Mouse (Mus musculus) midbrain, embryonic 10.5 days (tissue): ENCODE data around the gene Nlgn2. TPM values are rescaled to one million over a fixed set of nuclear protein-coding genes. Genes with fewer than 3 reads are reported as not detected.

Source experiments
- DNase-seq: peaks from one replicate; pipeline ENCODE4 v3.0.0-alpha.2; 2017; ENCODE audit warnings: low spot score
- H3K27ac ChIP-seq: fragments of 300-500 bp; sonication (generic); replicated peaks from 2 replicates; pipeline ENCODE4 v1.5.1; 2016; ENCODE audit warnings: mild to moderate bottlenecking
- H3K27me3 ChIP-seq: fragments of 300-500 bp; sonication (generic); 2 replicates; pipeline ENCODE4 v1.6.1; 2016; ENCODE audit warnings: low read depth, mild to moderate bottlenecking; ENCODE audit not compliant: poor library complexity, severe bottlenecking
- H3K36me3 ChIP-seq: fragments of 300-500 bp; sonication (generic); 2 replicates; pipeline ENCODE4 v1.6.1; 2016; ENCODE audit warnings: mild to moderate bottlenecking, moderate library complexity
- H3K4me1 ChIP-seq: fragments of 300-500 bp; sonication (generic); 2 replicates; pipeline ENCODE4 v1.6.1; 2016
- H3K4me3 ChIP-seq: fragments of 300-500 bp; sonication (generic); 2 replicates; pipeline ENCODE4 v1.5.1; 2016; ENCODE audit warnings: mild to moderate bottlenecking, moderate library complexity
- H3K9me3 ChIP-seq: fragments of 300-500 bp; sonication (generic); replicated peaks from 2 replicates; pipeline ENCODE4 v1.6.1; 2016; ENCODE audit warnings: mild to moderate bottlenecking
- WGBS: fragments of 180-500 bp; shearing (Covaris S2); methylation state at CpG from one replicate; pipeline ENCODE4 v1.1.7; 2016; 5-methylcytosine and 5-hydroxymethylcytosine counted together
- polyA plus RNA-seq: library from polyadenylated mRNA; unstranded; fragments of >200 nt; fragmentation: Nextera tagmentation; extraction: Ambion mirVana; gene quantifications from 2 replicates; pipeline ENCODE4 v1.2.1, GENCODE M21; 2016

The Nlgn2 gene
- polyA plus RNA-seq, 1 experiment from 2014 or later, result 6.1 TPM

DNA sequence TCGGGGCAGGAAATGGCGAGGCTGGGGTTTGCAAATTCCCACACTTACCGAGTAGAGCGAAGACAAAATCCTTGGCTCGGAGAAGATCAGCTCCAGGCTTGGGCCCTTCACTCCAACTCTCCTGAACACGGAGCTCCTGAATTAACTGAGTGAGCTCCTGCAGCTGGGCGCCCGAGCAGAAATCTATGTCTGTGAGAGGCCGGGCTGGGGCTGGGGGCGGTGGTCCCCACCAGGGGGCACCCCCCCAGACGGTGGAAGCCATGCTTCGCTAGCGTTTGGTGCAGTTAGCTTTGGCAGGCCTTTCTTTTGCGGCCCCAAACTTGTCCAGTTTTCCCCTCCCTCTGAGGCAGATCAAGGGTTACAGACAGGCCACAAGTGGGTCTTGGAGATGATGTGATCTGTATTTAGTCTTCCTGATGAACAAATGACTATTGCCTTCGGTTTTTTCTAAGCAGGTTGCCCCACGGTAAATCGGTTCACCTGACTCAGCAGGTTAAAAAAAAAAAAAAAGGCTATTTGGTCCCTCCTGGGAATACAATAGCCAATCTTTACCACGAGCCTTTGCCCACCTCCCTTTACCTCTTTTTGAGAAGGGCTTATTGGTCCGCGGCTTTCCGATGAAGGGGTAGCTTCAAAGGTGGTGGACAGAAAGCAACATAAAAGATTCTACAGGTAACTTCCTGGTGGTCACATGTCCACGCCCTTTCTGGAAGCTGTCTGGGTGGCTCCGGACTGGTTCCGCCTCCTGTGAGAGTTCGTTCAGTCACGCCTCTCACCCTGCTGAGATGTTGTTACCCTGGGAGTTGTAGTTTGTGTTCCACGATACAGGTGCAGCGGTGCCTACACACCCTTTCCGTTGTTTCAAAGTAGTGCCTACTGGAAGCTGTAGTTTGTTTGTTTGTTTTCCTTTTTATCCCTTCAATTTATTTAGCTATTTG, 32.3 kb downstream of the Nlgn2 start, which contains the start of gene Tmem102:
Gene Tmem102 (minus strand): TSS at position 653 of the 938 bp plus-strand sequence.
- Histone ChIP-seq H3K27ac (no peak within 1 kb of the TSS), H3K9me3 (peaks cover 5% of the 10 kb centered on the region; the same call in 1 of the 2 replicates), H3K27me3 (peaks cover 73% of the 10 kb centered on the region), H3K4me3 (peak within 1 kb of the TSS; percentile 66), H3K36me3 (no peaks in the 10 kb centered on the region), H3K4me1 (peaks cover 54% of the 10 kb centered on the region)
- WGBS, result 6% methylated on average over 29 of the region's 29 CpGs
- peak; percentile 20 for DNase-seq

DNA sequence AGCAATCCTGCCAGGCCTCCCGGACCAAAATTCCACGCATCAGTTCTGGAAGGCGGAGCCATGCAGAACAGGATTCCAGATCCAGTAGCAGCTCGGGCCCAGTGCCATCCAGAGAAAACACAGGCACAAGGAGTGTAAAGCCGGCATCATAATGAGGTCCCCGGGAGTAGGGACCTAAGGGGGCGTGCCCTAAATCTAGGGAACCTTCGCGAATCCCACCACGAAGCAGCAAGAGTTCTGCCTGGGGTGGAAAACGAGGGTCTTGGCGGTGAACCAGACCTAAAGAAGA, 33.0 kb downstream of the Nlgn2 start:
- no peak for DNase-seq
- peaks cover 80% of the 10 kb centered on the region for H3K27me3 ChIP-seq
- 5% methylated on average over 12 of the region's 12 CpGs for WGBS
- peaks cover 5% of the 10 kb centered on the region; the same call in 1 of the 2 replicates for H3K9me3 ChIP-seq
- H3K36me3 ChIP-seq, result no peaks in the 10 kb centered on the region
- H3K4me1 ChIP-seq, result peaks cover 60% of the 10 kb centered on the region
- H3K4me3 ChIP-seq, result peak overlapping the region; percentile 66
- no peak overlapping the region for H3K27ac ChIP-seq

DNA sequence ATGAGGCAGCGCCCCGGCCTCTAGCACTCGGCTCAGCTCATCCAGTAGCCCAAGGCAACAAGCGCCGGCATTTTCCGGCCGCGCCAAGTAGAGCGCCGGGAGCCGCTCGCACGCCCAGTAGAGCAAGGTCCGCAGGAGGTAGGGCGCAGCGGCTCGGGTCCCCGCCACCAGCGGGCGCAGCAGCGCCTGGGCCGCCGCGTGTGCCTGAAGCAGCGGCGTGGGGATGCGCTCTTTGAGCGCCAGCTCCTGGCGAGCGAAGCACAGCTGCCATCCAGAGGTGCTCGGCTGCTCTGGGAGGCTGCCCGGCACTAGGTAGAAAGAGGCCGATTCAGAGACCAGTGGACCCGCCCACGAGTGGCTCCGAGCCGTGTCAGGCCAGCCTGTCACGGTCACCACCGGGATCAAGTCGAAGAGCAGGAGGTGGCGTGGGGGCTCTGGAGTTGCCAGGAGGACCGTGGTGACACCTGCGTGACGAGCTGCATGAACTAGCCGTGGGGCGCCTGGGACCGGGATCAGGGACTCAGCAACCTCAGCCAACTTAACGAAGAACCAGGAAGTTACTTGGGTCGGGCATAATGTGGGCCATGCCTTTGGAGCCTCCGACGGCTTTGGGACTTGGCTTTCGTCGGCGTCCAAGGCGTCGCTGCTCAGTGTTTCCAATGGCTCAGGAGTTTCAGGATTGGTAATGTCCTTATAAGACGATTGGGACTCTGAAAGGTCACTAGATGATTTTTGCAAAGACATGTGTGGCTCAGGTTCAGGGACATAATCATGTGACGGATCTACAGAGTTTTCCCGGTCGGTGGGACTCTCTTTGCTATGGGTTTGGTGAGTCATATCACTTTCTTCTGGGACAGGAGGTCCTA, 33.6 kb downstream of the Nlgn2 start:
- no peaks in the 10 kb centered on the region for H3K36me3 ChIP-seq
- H3K4me3 ChIP-seq, result peak overlapping the region; percentile 66
- H3K9me3 ChIP-seq, result peaks cover 5% of the 10 kb centered on the region; the same call in 1 of the 2 replicates
- peaks cover 66% of the 10 kb centered on the region for H3K4me1 ChIP-seq
- 1% methylated on average over 60 of the region's 60 CpGs for whole genome bisulfite sequencing
- peaks cover 85% of the 10 kb centered on the region for H3K27me3 ChIP-seq
- DNase-seq, result peak; percentile 78
- peak overlapping the region; percentile 58 for H3K27ac ChIP-seq

DNA sequence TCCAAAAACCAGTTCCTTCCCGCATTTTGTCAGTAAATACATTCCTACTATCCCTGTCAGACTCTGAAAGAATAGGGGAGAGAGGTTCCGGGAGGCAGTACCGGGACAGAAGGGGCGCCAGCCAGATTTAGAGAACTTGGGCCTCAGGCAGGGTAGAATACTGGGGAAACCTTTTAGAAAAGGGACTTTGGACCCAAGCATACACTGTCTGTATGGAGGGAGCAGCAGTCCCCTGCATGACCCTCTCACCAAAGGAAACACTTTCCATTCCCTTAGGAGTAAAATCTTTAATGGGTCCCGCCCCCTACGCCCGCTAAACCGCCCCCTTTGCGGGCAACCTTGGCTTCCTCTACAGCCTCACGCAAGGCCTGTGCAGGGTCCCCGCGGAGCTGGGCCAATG, 34.3 kb downstream of the Nlgn2 start:
- peak overlapping the region; percentile 58 for H3K27ac ChIP-seq

DNA sequence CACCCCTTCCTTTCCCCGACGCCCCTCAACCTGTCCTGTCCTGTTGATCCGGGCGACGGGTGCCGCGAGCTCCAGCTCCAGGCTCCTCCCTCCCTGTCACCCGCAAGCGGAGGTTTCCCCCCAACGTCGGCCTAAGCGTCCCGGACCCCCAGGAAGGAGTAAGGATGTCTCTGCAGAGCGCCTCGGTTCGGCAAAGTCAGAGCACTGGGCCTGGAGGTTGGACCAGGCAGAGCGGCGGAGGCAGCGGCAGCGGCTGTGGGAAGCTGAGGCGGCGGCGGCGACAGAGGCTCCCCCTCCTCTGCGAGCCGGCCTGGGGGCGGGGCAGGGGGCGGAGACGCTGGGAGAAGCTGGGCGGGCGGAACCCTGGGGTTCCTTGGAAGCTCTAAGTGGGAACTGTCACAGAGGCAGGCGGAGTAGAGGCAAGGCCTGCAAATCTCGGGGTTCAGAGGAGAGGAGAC, 34.9 kb downstream of the Nlgn2 start:
- H3K4me3 ChIP-seq, result peak overlapping the region; percentile 66
- WGBS, result under 1% methylated on average over 33 of the region's 33 CpGs
- peak; percentile 83 for DNase-seq
- H3K36me3 ChIP-seq, result no peaks in the 10 kb centered on the region
- peaks cover 99% of the 10 kb centered on the region for H3K27me3 ChIP-seq
- H3K27ac ChIP-seq, result peak overlapping the region; percentile 68
- peaks cover 5% of the 10 kb centered on the region; the same call in 1 of the 2 replicates for H3K9me3 ChIP-seq
- H3K4me1 ChIP-seq, result peaks cover 77% of the 10 kb centered on the region

More for the DNA sequence above, 34.3 kb downstream of the Nlgn2 start:
- peaks cover 92% of the 10 kb centered on the region for H3K27me3 ChIP-seq
- peaks cover 5% of the 10 kb centered on the region; the same call in 1 of the 2 replicates for H3K9me3 ChIP-seq
- H3K4me1 ChIP-seq, result peaks cover 73% of the 10 kb centered on the region
- no peaks in the 10 kb centered on the region for H3K36me3 ChIP-seq
- under 1% methylated on average over 12 of the region's 12 CpGs for WGBS
- DNase-seq, result no peak
- H3K4me3 ChIP-seq, result peak overlapping the region; percentile 66

DNA sequence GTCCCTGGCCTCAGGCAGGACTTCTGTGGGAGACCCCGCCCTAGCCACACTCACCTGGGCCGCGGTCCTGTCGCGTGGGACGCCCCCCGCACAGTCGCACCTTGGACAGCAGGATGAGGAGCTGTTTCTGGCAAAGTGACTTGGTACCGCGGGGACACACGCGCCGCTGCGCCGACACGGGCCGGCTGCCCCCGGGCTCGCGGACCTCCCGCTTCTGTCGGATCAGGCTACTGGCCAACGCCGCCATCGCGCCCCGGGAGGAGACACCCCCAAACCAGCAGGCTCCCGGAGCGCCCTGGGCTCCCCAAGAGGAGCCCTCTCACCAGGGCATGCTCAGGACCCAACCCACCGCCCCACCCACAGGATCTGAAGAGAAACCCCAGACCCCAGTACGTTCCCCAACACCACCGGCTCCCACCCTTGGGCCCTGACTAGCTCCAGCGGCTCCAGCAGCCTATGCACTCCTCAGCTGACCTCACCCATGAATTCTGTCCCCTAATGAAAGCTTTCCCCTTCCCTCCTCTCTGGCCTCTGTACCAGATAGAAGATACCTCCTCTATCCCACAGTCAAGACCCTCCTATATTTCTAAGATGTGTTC, 36.1 kb downstream of the Nlgn2 start, which contains the start of gene Fgf11:
Gene Fgf11 (minus strand): TSS at position 479 of the 599 bp plus-strand sequence.
- Histone ChIP-seq H3K4me3 (peak within 1 kb of the TSS; percentile 66), H3K27ac (peak within 1 kb of the TSS; percentile 95), H3K4me1 (peaks cover 77% of the 10 kb centered on the region), H3K27me3 (peaks cover 100% of the 10 kb centered on the region), H3K36me3 (no peaks in the 10 kb centered on the region), H3K9me3 (peaks cover 3% of the 10 kb centered on the region; the same call in 1 of the 2 replicates)
- DNase-seq, result peak; percentile 25
- 2% methylated on average over 33 of the region's 33 CpGs for WGBS

DNA sequence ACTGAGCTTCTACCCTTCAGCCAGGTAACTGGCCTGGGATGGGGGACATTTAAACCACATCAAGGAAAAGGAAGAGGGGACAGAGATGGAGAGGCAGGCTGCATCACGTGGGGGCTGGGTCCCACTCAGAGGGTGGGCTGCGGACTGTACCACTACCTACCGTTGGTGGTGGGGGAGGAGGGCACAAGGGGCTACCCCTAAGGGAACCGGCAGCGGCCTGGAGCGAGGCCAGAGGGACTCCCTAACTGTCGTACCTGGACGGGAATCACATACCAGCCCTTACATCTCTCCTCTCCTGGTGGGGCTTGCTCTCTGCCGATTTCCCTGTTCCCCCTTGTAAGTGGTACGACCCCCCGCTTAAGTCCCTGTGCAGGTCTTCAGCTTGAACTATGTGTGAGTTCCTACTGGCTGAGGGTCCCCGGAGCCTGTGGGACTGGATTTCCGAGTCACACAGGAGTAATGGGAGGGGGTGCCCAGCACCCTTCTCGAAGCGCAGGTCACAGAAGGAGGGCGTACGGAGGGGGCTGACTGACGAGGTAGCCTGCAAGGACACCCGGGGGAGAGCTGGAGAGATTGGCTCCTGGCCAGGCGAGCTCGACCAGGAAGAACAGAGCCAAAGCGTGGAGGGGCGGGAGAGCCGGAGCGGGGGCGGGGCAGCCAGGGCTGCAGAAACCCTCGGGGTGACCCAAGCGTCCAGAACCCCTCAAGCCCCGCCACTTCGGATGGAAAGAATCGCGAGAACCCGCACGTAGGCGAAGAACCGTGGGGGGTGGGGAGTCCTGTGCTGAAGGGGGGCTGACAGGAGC, 37.0 kb downstream of the Nlgn2 start:
- Histone ChIP-seq H3K4me1 (peaks cover 82% of the 10 kb centered on the region), H3K4me3 (peak overlapping the region; percentile 66), H3K36me3 (no peaks in the 10 kb centered on the region), H3K27ac (peak overlapping the region; percentile 95), H3K27me3 (peaks cover 100% of the 10 kb centered on the region), H3K9me3 (no peaks in the 10 kb centered on the region)
- 1% methylated on average over 36 of the region's 36 CpGs for WGBS
- peak; percentile 89 for DNase-seq

DNA sequence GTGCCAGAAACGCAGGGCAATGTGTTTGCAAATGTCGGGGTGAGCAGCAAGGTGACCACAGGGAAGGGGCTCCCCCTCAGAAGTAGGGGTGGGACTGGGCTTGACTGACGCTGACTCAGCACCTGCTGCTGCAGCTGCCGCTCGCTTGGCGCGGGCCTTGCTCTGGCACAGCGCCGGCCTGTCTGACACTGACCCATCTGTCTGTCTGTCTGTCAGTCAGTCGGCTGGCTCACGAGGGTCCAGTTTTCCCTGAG, 37.5 kb downstream of the Nlgn2 start:
- peak overlapping the region; percentile 95 for H3K27ac ChIP-seq
- no peaks in the 10 kb centered on the region for H3K36me3 ChIP-seq

DNA sequence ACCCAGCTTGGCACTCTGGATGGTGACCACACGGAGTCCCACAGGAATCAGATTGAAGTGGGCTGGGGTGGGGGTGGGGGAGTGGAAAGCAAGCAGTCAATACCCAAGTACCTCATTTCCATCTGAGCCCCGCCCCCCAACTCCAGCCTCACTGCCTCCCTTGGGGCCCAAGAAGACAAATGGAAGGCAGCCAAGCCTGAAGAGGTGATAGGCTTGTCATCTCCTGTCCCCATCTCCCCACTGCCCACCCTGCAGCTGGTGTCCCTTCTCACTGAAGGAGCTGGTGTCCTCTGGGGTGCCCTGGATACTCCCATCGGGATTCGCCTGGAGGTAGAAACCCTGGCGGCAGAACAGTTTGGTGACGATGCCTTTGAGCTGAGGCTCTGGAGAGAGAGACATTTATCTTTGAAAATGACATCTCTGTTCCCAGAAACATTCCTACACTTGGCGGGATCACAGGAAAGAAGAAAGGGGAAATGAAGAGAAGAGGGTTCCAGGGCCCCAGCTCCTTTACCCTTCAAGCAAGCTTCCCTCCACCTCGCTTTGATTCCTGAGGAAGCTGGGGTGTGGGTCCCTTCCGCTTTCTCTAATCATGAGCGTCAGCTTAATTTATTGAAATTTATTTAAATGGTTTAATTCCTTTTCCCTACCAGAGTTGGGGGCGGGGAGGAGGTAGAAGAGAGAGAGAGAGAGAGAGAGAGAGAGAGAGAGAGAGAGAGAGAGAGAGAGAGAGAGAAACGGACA, 38.0 kb downstream of the Nlgn2 start:
- Histone ChIP-seq H3K4me3 (peak overlapping the region; percentile 66), H3K4me1 (peaks cover 79% of the 10 kb centered on the region), H3K9me3 (no peaks in the 10 kb centered on the region), H3K36me3 (no peaks in the 10 kb centered on the region), H3K27ac (peak overlapping the region; percentile 95), H3K27me3 (peaks cover 92% of the 10 kb centered on the region)
- 27% methylated on average over 12 of the region's 12 CpGs for WGBS
- DNase-seq, result peak; percentile 56

More for the DNA sequence above, 37.5 kb downstream of the Nlgn2 start:
- no peaks in the 10 kb centered on the region for H3K9me3 ChIP-seq
- DNase-seq, result no peak
- under 1% methylated on average over 11 of the region's 11 CpGs for WGBS
- peak overlapping the region; percentile 66 for H3K4me3 ChIP-seq
- peaks cover 96% of the 10 kb centered on the region for H3K27me3 ChIP-seq
- H3K4me1 ChIP-seq, result peaks cover 82% of the 10 kb centered on the region

DNA sequence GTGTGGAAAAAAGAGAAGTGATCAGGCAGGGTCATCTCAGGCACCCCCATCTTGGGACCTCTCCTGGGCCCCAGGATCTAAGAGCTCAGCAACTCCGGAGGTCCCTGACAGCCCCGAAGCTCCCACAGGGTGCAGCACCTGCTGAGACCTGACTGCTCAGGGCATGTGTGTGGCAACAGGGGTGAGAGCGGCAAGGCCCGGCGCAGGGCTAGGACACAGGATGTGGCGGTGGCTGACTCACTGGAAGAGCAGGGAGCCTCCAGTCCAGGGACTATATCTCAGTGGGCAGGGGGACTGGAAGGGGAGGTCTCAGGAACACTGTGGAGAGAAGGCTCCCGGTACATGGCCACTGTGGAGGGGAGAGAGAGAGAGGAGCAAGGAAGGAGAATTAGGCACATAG, 39.7 kb downstream of the Nlgn2 start:
- Histone ChIP-seq H3K4me1 (peaks cover 70% of the 10 kb centered on the region), H3K27me3 (peaks cover 92% of the 10 kb centered on the region), H3K9me3 (no peaks in the 10 kb centered on the region), H3K36me3 (no peaks in the 10 kb centered on the region), H3K4me3 (peak overlapping the region; percentile 12; the same call in 1 of the 2 replicates), H3K27ac (0 out of 2 replicates have a peak overlapping the region, but pooled peaks have one; percentile 14)
- no peak for DNase-seq
- 77% methylated on average over 7 of the region's 7 CpGs for WGBS

DNA sequence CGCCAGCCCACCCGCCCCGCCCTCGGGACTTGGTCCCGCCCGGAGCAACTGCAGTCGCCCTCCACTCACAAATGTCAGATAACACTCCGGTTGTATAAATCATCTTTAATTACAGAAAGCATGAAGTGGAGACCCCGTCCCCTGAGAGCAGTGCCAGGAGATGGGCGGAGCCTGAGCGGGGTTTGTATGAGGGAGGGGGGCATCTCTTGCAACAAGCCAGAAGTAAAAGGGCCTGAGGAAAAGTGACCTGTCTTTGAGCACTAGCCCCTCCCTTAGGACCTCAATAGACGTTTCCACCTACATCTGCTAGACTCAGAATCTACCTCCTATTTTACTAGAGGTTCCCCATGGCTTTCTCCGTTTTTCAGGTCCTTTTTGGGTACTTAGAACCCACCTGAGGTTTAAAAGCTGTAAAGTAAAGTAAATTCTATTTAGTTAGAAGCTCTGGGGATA, 41.6 kb downstream of the Nlgn2 start:
- Histone ChIP-seq H3K27me3 (peaks cover 80% of the 10 kb centered on the region), H3K4me1 (peaks cover 51% of the 10 kb centered on the region), H3K27ac (peak overlapping the region; percentile 80), H3K36me3 (no peaks in the 10 kb centered on the region), H3K4me3 (peak overlapping the region; percentile 64), H3K9me3 (no peaks in the 10 kb centered on the region)
- no peak for DNase-seq
- WGBS, result 4% methylated on average over 13 of the region's 13 CpGs
